Mouse (Mus musculus) urinary bladder, adult 2 months (tissue): ENCODE data around the gene Pde4d. TPM values are rescaled to one million over a fixed set of nuclear protein-coding genes. Genes with fewer than 3 reads are reported as not detected.

Source experiments
- DNase-seq: peaks from one replicate; pipeline ENCODE4 v3.0.0; 2022; ENCODE audit warnings: low spot score
- polyA plus RNA-seq: library from polyadenylated mRNA; depleted of rRNA; stranded (reverse); fragments of >200 nt; gene quantifications from 2 replicates; pipeline ENCODE4 v1.2.3, GENCODE M21; 2012

Gene Pde4d
- polyA plus RNA-seq, 1 experiment, result 21.4 TPM

DNA sequence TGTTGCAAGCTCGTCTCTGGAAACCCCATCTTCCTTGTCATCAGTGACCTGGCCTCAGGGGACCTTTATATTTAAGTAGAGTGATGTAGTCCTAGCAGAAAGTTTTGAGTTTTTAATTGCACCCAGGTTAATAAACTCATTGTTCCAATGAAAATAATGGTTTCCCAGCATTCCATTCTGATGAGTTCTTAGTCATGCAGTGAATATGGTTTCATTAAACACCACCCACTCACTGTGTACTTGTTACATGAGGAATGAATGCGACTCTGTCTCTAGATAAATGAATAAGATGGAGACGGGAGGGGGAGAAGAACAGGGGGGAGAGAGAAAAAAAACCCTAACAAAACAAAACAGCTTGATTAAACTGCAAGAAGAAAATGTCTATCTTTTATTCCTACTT is 148.9 kb downstream of the Pde4d start:
- DNase-seq, result no peak

GRCm38 (mm10) chr13:108599186-108599900 is 149.6 kb downstream of the Pde4d start:
- no peak for DNase-seq

DNA sequence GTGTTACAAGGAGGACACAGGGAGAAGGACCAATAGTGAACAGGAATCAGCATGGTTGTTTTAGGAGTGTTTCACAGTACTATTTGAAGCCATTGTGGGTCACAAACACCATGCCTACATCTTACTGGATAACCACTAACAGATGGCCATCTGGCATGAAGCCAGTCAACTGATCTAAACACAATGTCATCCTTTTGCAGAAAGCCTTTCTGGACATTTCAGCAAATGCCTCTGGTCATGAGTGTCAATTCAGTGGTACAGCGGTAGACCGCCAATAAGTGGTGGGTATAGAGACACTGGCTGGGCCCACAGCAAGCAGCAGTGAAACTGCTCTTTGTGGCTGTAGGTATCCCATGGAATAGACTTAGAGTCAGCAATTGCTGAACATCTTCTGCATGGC is 151.3 kb downstream of the Pde4d start:
- DNase-seq, result no peak

DNA sequence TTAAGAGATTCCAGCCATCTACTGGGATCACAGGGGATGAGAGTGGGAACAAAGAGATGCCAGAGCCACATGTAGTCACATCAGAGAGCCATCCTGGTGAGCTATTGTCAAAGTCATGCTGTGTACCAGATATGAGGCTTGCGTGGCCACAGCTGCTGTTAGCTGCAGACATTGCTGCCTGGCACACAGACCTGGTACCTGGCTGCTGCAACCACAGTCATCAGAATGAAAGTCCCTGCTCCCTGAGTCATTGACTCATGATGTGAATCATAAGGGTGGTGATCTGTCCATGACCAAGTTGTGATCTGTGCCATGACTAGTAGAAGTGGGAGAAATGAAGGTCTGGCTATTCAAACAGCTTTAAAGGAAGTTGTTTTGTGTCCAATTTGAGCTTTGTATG is 153.8 kb downstream of the Pde4d start:
- DNase-seq, result no peak

GRCm38 (mm10) chr13:108604213-108604612 is 154.5 kb downstream of the Pde4d start:
- no peak for DNase-seq

DNA sequence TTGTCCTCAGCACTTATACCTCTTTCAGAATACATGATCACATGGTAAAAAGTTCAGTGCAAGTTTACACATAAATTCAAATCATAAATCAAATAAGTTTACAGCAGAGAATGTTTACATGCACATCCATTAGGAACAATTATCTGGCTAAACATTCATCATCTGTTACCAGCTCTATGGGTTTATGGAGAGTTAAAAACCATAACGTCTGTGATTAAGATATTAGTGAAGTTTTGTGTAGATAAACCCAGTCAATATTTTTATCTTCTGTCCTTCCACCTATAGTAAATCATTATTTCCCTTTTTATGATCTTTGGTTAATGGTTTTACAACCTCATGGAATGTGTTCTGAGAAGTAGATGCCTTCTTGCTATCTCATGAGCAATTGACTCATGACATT is 168.5 kb downstream of the Pde4d start:
- DNase-seq, result no peak

DNA sequence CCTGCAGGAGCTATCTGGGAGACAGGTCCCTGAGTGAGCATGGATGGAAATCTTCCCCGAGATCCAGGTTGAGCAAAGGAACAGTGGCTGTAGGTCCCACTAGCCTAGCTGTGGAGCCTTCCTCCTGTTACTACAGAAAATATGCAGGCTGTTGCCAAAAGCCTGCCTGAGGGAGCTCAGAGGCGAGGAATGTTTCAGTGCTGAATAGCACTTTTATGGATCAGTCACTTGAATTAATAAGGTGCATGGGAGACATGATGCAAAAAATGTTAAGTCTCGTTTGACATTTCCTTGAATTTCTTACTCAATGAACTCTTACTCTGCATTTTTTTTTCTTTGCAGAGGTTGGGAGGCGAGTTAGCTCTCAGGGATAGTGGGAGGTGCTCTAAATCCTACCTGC is 172.9 kb downstream of the Pde4d start:
- no peak for DNase-seq

DNA sequence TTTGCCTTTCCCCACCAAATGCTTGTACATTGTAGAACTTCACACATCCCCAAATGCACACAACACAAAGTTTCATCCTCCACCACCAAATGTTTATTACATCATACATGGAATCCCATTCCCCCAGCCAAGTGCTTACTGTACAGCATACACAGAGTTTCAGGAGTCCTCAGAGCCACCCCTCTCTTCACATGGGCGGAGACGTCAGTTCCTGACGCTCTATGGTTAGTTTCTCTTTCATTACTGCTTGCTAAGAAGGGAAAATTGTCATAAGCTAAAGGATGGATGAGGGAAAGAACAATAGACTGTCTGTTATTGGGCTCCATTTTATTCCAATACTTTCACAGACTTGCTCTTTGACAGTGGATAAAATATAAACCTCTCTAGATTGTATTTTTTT is 174.2 kb downstream of the Pde4d start:
- DNase-seq, result no peak

- DNase-seq, result no peak
Observed at GRCm38 (mm10) chr13:108626166-108626565, 176.4 kb downstream of the Pde4d start.

DNA sequence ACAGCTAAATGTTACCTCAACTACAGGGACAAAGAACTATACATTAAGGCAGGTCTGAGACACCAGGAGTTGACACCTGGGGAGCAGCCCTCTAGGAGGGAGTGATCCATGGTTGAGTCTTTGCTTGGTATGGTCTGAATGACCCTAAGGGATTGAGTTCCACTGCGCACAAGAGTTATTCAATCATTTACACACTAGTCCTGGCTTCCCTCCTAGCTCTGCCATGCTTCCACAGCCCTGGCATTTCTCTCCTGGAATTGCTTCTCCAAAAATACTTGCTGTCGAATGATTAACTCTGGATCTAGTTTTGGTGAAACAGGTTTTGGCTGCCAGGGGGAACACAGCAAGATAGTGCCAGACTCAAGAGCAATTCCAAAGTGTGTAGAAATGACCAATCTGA is 178.8 kb downstream of the Pde4d start:
- no peak for DNase-seq

DNA sequence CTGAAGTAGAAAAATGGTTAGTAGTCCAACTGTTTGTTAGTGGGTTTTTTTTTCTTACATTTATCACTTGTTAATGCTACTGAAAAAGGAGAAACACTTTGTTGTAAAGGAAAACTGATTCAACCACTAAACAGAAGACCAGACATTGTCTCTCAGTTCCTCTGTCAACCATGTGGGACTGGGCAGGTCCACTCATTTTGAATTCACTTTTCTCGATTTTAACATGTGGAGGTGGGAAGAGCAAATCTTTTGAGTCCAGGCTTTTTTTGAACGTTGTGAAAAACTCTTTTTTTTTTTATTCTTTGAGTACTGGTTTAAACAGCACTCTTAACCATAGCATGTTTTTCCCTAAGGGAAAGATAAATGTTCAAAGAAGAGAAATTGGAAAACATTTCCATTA is 180.8 kb downstream of the Pde4d start:
- no peak for DNase-seq

DNA sequence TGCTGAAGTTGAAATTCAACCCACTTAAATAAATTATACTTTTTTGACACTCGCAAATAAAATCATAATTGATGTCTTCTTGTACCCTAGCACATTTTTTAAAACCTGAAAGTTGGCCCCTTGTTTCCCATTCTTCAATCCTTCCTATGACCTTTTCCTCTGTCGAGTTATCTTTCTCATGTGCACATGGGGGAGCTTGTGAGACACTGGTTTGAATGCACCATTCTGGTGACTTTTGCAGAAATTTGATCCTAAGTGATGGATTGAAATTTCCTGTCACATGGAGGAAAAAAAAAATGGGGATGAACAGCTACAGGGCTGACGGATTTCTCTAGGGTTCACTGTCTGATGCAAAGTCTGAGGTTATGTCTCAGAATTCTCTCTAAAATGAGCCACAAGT is 181.5 kb downstream of the Pde4d start:
- no peak for DNase-seq

GRCm38 (mm10) chr13:108636526-108636925 is 186.8 kb downstream of the Pde4d start:
- no peak for DNase-seq

- no peak for DNase-seq
Observed at GRCm38 (mm10) chr13:108642259-108642658, 192.5 kb downstream of the Pde4d start.

- DNase-seq, result no peak
Observed at GRCm38 (mm10) chr13:108646801-108647200, 197.1 kb downstream of the Pde4d start.

- DNase-seq, result no peak
Observed at GRCm38 (mm10) chr13:108647239-108647638, 197.5 kb downstream of the Pde4d start.

DNA sequence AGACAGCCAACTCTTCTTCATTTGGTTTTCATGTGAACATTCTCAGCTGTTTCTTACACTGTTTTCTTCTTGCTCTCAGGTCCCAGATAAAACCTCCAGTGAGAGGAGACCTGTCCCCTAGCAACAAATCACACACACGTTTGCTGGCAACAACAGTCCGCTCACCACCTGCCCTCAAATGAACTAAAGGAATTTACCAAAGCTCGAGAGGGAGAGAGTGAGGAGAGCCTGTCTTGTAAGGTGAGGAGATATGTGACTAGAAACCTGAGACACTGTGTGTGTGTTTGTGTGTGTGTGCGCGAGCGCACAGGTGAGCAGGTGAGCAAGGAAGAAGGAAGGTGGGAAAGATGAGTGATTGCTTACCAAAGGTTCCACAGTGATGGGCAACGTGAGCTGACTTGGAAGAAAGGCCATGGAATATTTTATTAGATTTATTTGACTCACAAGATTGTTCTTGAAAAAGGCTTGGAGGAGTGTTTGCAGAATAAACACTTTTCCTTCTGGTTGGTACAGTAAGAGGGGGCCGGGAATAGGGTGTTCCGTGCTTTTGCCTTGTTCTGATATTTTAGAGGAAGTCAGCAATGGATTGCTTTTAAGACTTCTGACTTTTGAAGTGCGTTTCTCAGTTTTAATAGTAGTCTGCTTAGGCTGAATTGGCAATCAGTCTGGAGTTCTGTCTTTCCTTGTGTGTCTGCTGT is 204.4 kb downstream of the Pde4d start:
- no peak for DNase-seq

DNA sequence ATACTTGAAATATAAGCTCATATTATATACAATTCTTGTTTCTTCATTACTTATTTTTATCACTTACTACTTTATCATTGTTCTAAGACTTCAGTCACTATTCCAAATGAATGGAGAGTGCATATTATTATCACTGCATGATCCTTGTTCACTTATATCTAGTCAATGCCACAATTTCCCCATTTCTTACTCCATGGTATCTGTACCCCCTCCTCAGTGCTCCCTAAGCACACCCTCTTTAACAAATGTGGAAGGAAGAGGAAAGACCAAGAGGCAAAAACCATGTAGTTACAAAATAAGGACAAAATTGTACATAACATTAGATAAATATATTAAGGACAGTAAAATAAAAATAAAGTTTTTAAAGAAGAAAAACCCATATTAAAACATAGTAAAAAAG is 216.8 kb downstream of the Pde4d start:
- DNase-seq, result no peak

GRCm38 (mm10) chr13:108667077-108667476 is 217.3 kb downstream of the Pde4d start:
- no peak for DNase-seq

GRCm38 (mm10) chr13:108677056-108677455 is 227.3 kb downstream of the Pde4d start:
- no peak for DNase-seq

DNA sequence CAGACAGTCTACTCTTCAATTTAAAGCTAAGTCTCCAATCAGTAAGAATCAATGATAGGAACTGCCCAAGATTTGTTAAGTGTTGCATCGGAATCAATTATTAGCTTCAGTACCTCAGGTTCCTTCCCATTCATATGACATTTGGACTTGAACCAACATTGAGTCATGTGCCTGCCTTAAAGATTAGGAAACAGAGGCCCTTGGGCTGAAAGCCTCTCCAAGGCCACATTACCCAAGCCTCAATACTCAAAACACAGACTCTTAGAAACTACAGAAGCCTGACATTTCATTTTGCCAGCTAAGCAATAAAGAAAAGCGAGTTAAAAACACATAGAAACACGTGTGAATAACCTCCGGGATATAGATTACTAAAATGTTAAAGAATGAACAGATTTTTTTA is 233.3 kb downstream of the Pde4d start:
- no peak for DNase-seq

DNA sequence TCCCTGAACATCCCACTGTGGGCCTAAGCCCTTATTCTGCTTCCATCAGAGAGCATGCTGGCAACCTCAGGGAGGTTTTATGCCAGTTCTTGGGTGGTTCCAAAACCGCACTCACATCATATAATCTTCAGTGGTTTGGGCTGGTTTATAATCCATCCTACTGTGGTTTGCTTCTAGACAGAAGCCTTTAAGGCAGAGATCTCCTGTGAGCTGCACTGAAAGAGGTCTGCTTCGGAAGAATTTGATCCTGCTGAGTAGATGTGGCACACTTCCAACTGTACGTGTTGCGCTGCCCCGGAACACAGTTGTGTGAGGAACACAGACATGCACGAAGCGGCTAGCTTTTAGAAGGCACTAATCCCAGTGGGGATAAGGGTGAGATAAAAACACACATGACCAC is 236.1 kb downstream of the Pde4d start:
- DNase-seq, result no peak

DNA sequence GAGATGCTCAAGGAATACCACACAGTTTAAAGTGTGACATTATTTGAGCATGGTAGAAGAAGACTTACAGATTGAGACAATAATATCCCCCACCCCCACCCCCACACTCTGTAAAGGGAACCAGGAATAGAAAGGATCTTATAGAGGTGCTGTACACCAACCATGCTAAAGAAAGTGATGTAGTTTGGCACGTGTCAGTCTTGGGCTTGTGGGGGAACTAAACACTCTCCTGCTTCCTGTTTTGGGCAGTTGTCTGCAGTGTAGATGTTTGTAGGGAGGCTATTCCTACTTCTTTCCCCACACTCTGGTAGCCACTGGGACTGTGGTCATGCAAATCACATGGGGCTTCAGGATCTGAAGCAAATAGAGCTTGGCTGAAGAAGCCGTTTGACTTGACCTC is 236.5 kb downstream of the Pde4d start:
- DNase-seq, result no peak

- DNase-seq, result no peak
Observed at GRCm38 (mm10) chr13:108686807-108687206, 237.1 kb downstream of the Pde4d start.
